Mouse (Mus musculus) liver, embryonic 12.5 days (tissue): ENCODE results near the gene Usp12. TPM values are rescaled to one million over a fixed set of nuclear protein-coding genes. Genes with fewer than 3 reads are reported as not detected.

ENCODE experiments used
- ATAC-seq: fragments of 200-750 bp; cut with Nextera tagmentation; 2 replicates; pipeline ENCODE4 v1.8.0; 2017; ENCODE audit warnings: moderate number of reproducible peaks, mild to moderate bottlenecking, moderate library complexity
- H3K27ac ChIP-seq: fragments of 300-500 bp; sonication (generic); 2 replicates; pipeline ENCODE4 v1.5.1; 2016; ENCODE audit warnings: mild to moderate bottlenecking
- H3K27me3 ChIP-seq: fragments of 300-500 bp; sonication (generic); replicated peaks from 2 replicates; pipeline ENCODE4 v1.6.1; 2016; ENCODE audit warnings: mild to moderate bottlenecking, moderate library complexity
- H3K36me3 ChIP-seq: fragments of 300-500 bp; sonication (generic); 2 replicates; pipeline ENCODE4 v1.6.1; 2016; ENCODE audit warnings: mild to moderate bottlenecking, moderate library complexity
- H3K4me1 ChIP-seq: fragments of 300-500 bp; sonication (generic); 2 replicates; pipeline ENCODE4 v1.6.1; 2016
- H3K4me2 ChIP-seq: fragments of 300-500 bp; sonication (generic); 2 replicates; pipeline ENCODE4 v1.6.1; 2016; ENCODE audit warnings: mild to moderate bottlenecking, moderate library complexity
- H3K4me3 ChIP-seq: fragments of 300-500 bp; sonication (generic); 2 replicates; pipeline ENCODE4 v1.5.1; 2016; ENCODE audit warnings: mild to moderate bottlenecking, moderate library complexity
- H3K9ac ChIP-seq: fragments of 300-500 bp; sonication (generic); 2 replicates; pipeline ENCODE4 v1.6.1; 2016; ENCODE audit warnings: mild to moderate bottlenecking, moderate library complexity
- H3K9me3 ChIP-seq: fragments of 300-500 bp; sonication (generic); replicated peaks from 2 replicates; pipeline ENCODE4 v1.6.1; 2016; ENCODE audit warnings: mild to moderate bottlenecking, moderate library complexity
- WGBS: fragments of 180-500 bp; shearing (Covaris S2); methylation state at CpG from one replicate; pipeline ENCODE4 v1.1.7; 2016; ENCODE audit not compliant: insufficient replicate concordance; 5-methylcytosine and 5-hydroxymethylcytosine counted together
- polyA plus RNA-seq: library from polyadenylated mRNA; unstranded; fragments of >200 nt; fragmentation: Nextera tagmentation; extraction: Ambion mirVana; gene quantifications from 2 replicates; pipeline ENCODE4 v1.2.1, GENCODE M21; 2016

The Usp12 gene
- polyA plus RNA-seq: 13.6 and 13.9 TPM in 2 replicates

- Histone ChIP-seq H3K27ac (peak within 1 kb of the TSS; percentile 93), H3K4me3 (peak within 1 kb of the TSS; percentile 90), H3K27me3 (no peaks in the 10 kb centered on the region; the same call in 1 of the 2 replicates), H3K4me2 (peak within 1 kb of the TSS; percentile 96), H3K4me1 (peaks cover 74% of the 10 kb centered on the region), H3K9ac (peak within 1 kb of the TSS; percentile 95), H3K9me3 (no peaks in the 10 kb centered on the region), H3K36me3 (no peaks in the 10 kb centered on the region)
- under 1% methylated on average over 31 of the region's 51 CpGs for WGBS
- peak; percentile 98 for ATAC-seq
Observed at GRCm38 (mm10) chr5:146794853-146795252, at the start of gene Usp12. Gene Usp12 (minus strand): TSS chr5:146795006.

- Histone ChIP-seq H3K9me3 (no peaks in the 10 kb centered on the region), H3K27me3 (peaks cover 51% of the 10 kb centered on the region), H3K9ac (no peak overlapping the region), H3K4me2 (peak overlapping the region; percentile 91), H3K4me1 (peaks cover 16% of the 10 kb centered on the region), H3K36me3 (0 out of 2 replicates have a peak, but pooled peaks cover 3% of the 10 kb centered on the region), H3K27ac (no peak overlapping the region), H3K4me3 (peak overlapping the region; percentile 61)
- 12% methylated on average over 6 of the region's 6 CpGs for WGBS
- peak; percentile 42 for ATAC-seq
Observed at GRCm38 (mm10) chr5:146844301-146844941, 49.6 kb upstream of the Usp12 start.

- Histone ChIP-seq H3K9me3 (no peaks in the 10 kb centered on the region), H3K4me1 (peaks cover 23% of the 10 kb centered on the region), H3K36me3 (peaks cover 20% of the 10 kb centered on the region), H3K4me3 (no peak overlapping the region), H3K27me3 (peaks cover 45% of the 10 kb centered on the region), H3K27ac (no peak overlapping the region), H3K4me2 (no peak overlapping the region), H3K9ac (no peak overlapping the region)
- ATAC-seq: no peak
- WGBS: 83% methylated on average over 4 of the region's 4 CpGs
Observed at GRCm38 (mm10) chr5:146841996-146842395, 47.2 kb upstream of the Usp12 start.

GRCm38 (mm10) chr5:146841301-146841700 lies 46.5 kb upstream of the Usp12 start:
- peaks cover 27% of the 10 kb centered on the region for H3K36me3 ChIP-seq
- no peak overlapping the region for H3K4me2 ChIP-seq
- no peak for ATAC-seq
- no peaks in the 10 kb centered on the region for H3K9me3 ChIP-seq
- no peak overlapping the region for H3K4me3 ChIP-seq
- 74% methylated on average over 5 of the region's 5 CpGs for WGBS
- peaks cover 38% of the 10 kb centered on the region for H3K27me3 ChIP-seq
- H3K27ac ChIP-seq: no peak overlapping the region
- H3K9ac ChIP-seq: no peak overlapping the region
- peaks cover 24% of the 10 kb centered on the region for H3K4me1 ChIP-seq

GRCm38 (mm10) chr5:146840422-146840821 lies 45.6 kb upstream of the Usp12 start:
- Histone ChIP-seq H3K4me1 (peaks cover 26% of the 10 kb centered on the region), H3K27me3 (peaks cover 29% of the 10 kb centered on the region), H3K4me3 (no peak overlapping the region), H3K9me3 (no peaks in the 10 kb centered on the region), H3K36me3 (peaks cover 36% of the 10 kb centered on the region), H3K27ac (no peak overlapping the region), H3K9ac (no peak overlapping the region), H3K4me2 (no peak overlapping the region)
- ATAC-seq: no peak
- 59% methylated on average over 4 of the region's 4 CpGs for WGBS

- ATAC-seq: no peak
- H3K27ac ChIP-seq: no peak overlapping the region
- H3K9me3 ChIP-seq: no peaks in the 10 kb centered on the region
- no peak overlapping the region for H3K9ac ChIP-seq
- H3K4me1 ChIP-seq: peaks cover 27% of the 10 kb centered on the region
- 48% methylated on average over 5 of the region's 5 CpGs for WGBS
- peaks cover 22% of the 10 kb centered on the region for H3K27me3 ChIP-seq
- H3K4me3 ChIP-seq: no peak overlapping the region
- H3K4me2 ChIP-seq: no peak overlapping the region
- H3K36me3 ChIP-seq: peaks cover 43% of the 10 kb centered on the region
Observed at GRCm38 (mm10) chr5:146839760-146840159, 45.0 kb upstream of the Usp12 start.

- Histone ChIP-seq H3K27ac (no peak overlapping the region), H3K4me3 (no peak overlapping the region), H3K4me1 (peaks cover 29% of the 10 kb centered on the region), H3K4me2 (no peak overlapping the region), H3K9ac (no peak overlapping the region), H3K27me3 (peaks cover 15% of the 10 kb centered on the region), H3K9me3 (no peaks in the 10 kb centered on the region), H3K36me3 (peaks cover 50% of the 10 kb centered on the region)
- ATAC-seq: 0 out of 2 replicates have a peak, but pooled peaks have one; percentile 16
- WGBS: 46% methylated on average over 12 of the region's 12 CpGs
Observed at GRCm38 (mm10) chr5:146838836-146839648, 44.2 kb upstream of the Usp12 start.

GRCm38 (mm10) chr5:146837967-146838720 lies 43.3 kb upstream of the Usp12 start:
- peaks cover 6% of the 10 kb centered on the region; the same call in 1 of the 2 replicates for H3K27me3 ChIP-seq
- H3K9me3 ChIP-seq: no peaks in the 10 kb centered on the region
- H3K36me3 ChIP-seq: peaks cover 53% of the 10 kb centered on the region
- H3K27ac ChIP-seq: no peak overlapping the region
- ATAC-seq: no peak
- no peak overlapping the region for H3K4me3 ChIP-seq
- no peak overlapping the region for H3K9ac ChIP-seq
- no peak overlapping the region for H3K4me2 ChIP-seq
- H3K4me1 ChIP-seq: peaks cover 35% of the 10 kb centered on the region
- WGBS: 58% methylated on average over 7 of the region's 7 CpGs

GRCm38 (mm10) chr5:146834959-146835358 lies 40.2 kb upstream of the Usp12 start:
- no peaks in the 10 kb centered on the region for H3K9me3 ChIP-seq
- H3K36me3 ChIP-seq: peaks cover 53% of the 10 kb centered on the region
- peak overlapping the region; percentile 75 for H3K4me2 ChIP-seq
- no peak for ATAC-seq
- peak overlapping the region; percentile 87 for H3K27ac ChIP-seq
- H3K4me3 ChIP-seq: peak overlapping the region; percentile 89
- peaks cover 45% of the 10 kb centered on the region for H3K4me1 ChIP-seq
- 49% methylated on average over 8 of the region's 8 CpGs for WGBS
- peak overlapping the region; percentile 91 for H3K9ac ChIP-seq
- H3K27me3 ChIP-seq: no peaks in the 10 kb centered on the region

GRCm38 (mm10) chr5:146833673-146834201 lies 38.9 kb upstream of the Usp12 start:
- WGBS: 3% methylated on average over 8 of the region's 8 CpGs
- peaks cover 49% of the 10 kb centered on the region for H3K4me1 ChIP-seq
- ATAC-seq: no peak

GRCm38 (mm10) chr5:146832769-146833448 lies 38.1 kb upstream of the Usp12 start, which contains the start of gene Rpl21:
Gene Rpl21 (plus strand): TSS chr5:146832890.
- Histone ChIP-seq H3K4me1 (peaks cover 49% of the 10 kb centered on the region), H3K36me3 (peaks cover 41% of the 10 kb centered on the region), H3K4me3 (peak within 1 kb of the TSS; percentile 89), H3K9me3 (no peaks in the 10 kb centered on the region), H3K4me2 (peak within 1 kb of the TSS; percentile 75), H3K9ac (peak within 1 kb of the TSS; percentile 91), H3K27me3 (no peaks in the 10 kb centered on the region), H3K27ac (peak within 1 kb of the TSS; percentile 87)
- under 1% methylated on average over 60 of the region's 60 CpGs for WGBS
- ATAC-seq: peak; percentile 95

More at GRCm38 (mm10) chr5:146833673-146834201, 38.9 kb upstream of the Usp12 start:
- peaks cover 50% of the 10 kb centered on the region for H3K36me3 ChIP-seq
- peak overlapping the region; percentile 75 for H3K4me2 ChIP-seq
- peak overlapping the region; percentile 91 for H3K9ac ChIP-seq
- no peaks in the 10 kb centered on the region for H3K9me3 ChIP-seq
- peak overlapping the region; percentile 87 for H3K27ac ChIP-seq
- no peaks in the 10 kb centered on the region for H3K27me3 ChIP-seq
- peak overlapping the region; percentile 89 for H3K4me3 ChIP-seq
